Mouse (Mus musculus): Measurements from ENCODE around the gene Kdr. TPM values are rescaled to one million over a fixed set of nuclear protein-coding genes. Genes with fewer than 3 reads are reported as not detected.

Gene Kdr
- polyA plus RNA-seq (2014; fragmentation: Nextera tagmentation; extraction: Ambion mirVana) = 28.8 and 28.9 TPM in 2 replicates

GRCm38 (mm10) chr5:75978374-75979100 lies at the start of gene Kdr:
Gene Kdr, minus strand, starts transcription at chr5:75978458.
- Histone ChIP-seq H3K4me1 (replicated peaks; ENCODE audit: control insufficient read depth, insufficient read depth, low read length) (peaks cover 10% of the 10 kb centered on the region; the same call in 1 of the 2 replicates), H3K27ac (ENCODE audit: low read depth, low read length) (no peak within 1 kb of the TSS), H3K27me3 (ENCODE audit: control insufficient read depth, insufficient read depth, low read length) (peaks cover 45% of the 10 kb centered on the region), H3K9ac (ENCODE audit: low read length) (peak within 1 kb of the TSS; percentile 63), H3K4me2 (ENCODE audit: low read depth, low read length, severe bottlenecking) (peak within 1 kb of the TSS; percentile 97), H3K9me3 (ENCODE audit: control insufficient read depth, low read length) (no peaks in the 10 kb centered on the region), H3K4me3 (ENCODE audit: low read depth, low read length) (peak within 1 kb of the TSS; percentile 53), H3K36me3 (ENCODE audit: control insufficient read depth, insufficient read depth, low read length) (no peaks in the 10 kb centered on the region)
- peak; percentile 90 for DNase-seq (ENCODE audit: low spot score)
- peak; percentile 91 for ATAC-seq (replicated peaks; ENCODE audit: low FRiP score)
- under 1% methylated on average over 37 of the region's 37 CpGs for WGBS

DNA sequence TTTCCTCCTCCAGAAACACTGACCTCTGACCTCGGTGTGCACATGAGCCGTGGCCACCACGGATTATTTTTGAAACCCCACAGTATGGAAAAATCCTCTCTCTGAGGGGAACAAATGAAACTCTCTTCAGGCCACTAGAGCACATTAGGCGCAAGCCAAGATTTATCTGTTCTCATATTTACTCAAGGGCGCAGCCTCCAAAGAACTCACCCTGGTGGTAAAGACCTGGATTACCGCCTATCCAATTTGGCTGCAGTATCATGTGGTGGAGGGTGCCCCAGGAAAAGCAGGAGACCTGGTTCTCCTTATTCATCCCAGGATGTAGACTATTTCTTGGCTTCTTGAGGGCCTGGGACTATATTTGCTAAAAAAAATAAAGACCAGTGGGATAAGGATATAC lies 48.5 kb upstream of the Kdr start:
- WGBS = 79% methylated on average over 6 of the region's 6 CpGs
- Histone ChIP-seq H3K9ac (ENCODE audit: low read length) (no peak overlapping the region), H3K27me3 (ENCODE audit: control insufficient read depth, insufficient read depth, low read length) (no peaks in the 10 kb centered on the region), H3K9me3 (ENCODE audit: control insufficient read depth, low read length) (no peaks in the 10 kb centered on the region), H3K4me1 (replicated peaks; ENCODE audit: control insufficient read depth, insufficient read depth, low read length) (no peaks in the 10 kb centered on the region), H3K4me3 (ENCODE audit: low read depth, low read length) (no peak overlapping the region), H3K36me3 (ENCODE audit: control insufficient read depth, insufficient read depth, low read length) (no peaks in the 10 kb centered on the region), H3K4me2 (ENCODE audit: low read depth, low read length, severe bottlenecking) (no peak overlapping the region), H3K27ac (ENCODE audit: low read depth, low read length) (no peak overlapping the region)
- ATAC-seq (replicated peaks; ENCODE audit: low FRiP score) (no peak), DNase-seq (ENCODE audit: low spot score) (no peak)

GRCm38 (mm10) chr5:76025996-76026665 lies 47.9 kb upstream of the Kdr start:
- no peak overlapping the region for H3K4me3 ChIP-seq (ENCODE audit: low read depth, low read length)
- no peaks in the 10 kb centered on the region for H3K27me3 ChIP-seq (ENCODE audit: control insufficient read depth, insufficient read depth, low read length)
- H3K9me3 ChIP-seq (ENCODE audit: control insufficient read depth, low read length) = no peaks in the 10 kb centered on the region
- no peak overlapping the region for H3K4me2 ChIP-seq (ENCODE audit: low read depth, low read length, severe bottlenecking)
- H3K36me3 ChIP-seq (ENCODE audit: control insufficient read depth, insufficient read depth, low read length) = no peaks in the 10 kb centered on the region
- ATAC-seq (replicated peaks; ENCODE audit: low FRiP score) (no peak), DNase-seq (ENCODE audit: low spot score) (no peak)
- H3K9ac ChIP-seq (ENCODE audit: low read length) = no peak overlapping the region
- H3K27ac ChIP-seq (ENCODE audit: low read depth, low read length) = no peak overlapping the region
- H3K4me1 ChIP-seq (replicated peaks; ENCODE audit: control insufficient read depth, insufficient read depth, low read length) = no peaks in the 10 kb centered on the region
- 69% methylated on average over 4 of the region's 4 CpGs for WGBS

DNA sequence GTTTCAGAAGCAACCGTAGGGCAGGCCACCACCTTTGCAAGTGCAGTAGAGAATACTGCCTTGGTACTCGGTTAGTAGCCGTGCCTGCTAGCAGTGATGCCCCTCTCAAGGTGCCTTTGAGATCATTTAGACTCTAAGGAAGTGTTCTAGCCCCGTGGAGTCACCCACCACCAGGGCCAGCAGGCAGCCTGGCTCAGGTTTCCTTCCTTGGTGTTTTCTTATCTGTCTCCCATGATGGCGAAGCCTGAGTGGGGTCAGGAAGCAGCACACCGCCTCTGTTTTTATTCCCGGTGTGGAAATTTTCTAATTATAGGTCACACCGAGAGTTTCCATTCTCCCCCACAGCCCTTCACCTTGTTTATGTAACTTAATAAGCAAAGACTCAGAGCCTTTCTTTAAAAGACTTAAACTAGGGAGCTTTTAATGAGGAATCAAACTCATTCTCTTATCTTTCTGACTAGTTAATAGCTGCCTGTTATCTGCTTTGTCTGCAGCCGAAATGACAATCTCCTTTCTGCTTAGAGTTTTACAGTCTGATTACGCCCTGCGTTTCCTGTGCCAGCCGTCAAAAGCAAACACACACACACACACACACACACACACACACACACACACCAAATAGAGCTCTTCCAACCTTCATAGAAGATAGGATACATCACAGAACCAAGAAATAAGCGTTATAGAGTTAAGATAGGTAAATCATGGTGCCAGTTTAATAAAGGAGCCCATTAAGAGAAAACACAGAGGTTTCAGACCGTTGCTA lies 44.9 kb upstream of the Kdr start:
- Histone ChIP-seq H3K27ac (ENCODE audit: low read depth, low read length) (no peak overlapping the region), H3K4me1 (replicated peaks; ENCODE audit: control insufficient read depth, insufficient read depth, low read length) (no peaks in the 10 kb centered on the region), H3K36me3 (ENCODE audit: control insufficient read depth, insufficient read depth, low read length) (no peaks in the 10 kb centered on the region), H3K9me3 (ENCODE audit: control insufficient read depth, low read length) (no peaks in the 10 kb centered on the region), H3K27me3 (ENCODE audit: control insufficient read depth, insufficient read depth, low read length) (no peaks in the 10 kb centered on the region), H3K4me3 (ENCODE audit: low read depth, low read length) (no peak overlapping the region), H3K4me2 (ENCODE audit: low read depth, low read length, severe bottlenecking) (no peak overlapping the region), H3K9ac (ENCODE audit: low read length) (no peak overlapping the region)
- DNase-seq (ENCODE audit: low spot score) (no peak), ATAC-seq (replicated peaks; ENCODE audit: low FRiP score) (no peak)
- WGBS = 79% methylated on average over 14 of the region's 14 CpGs

- Histone ChIP-seq H3K36me3 (ENCODE audit: control insufficient read depth, insufficient read depth, low read length) (no peaks in the 10 kb centered on the region), H3K9ac (ENCODE audit: low read length) (no peak overlapping the region), H3K4me2 (ENCODE audit: low read depth, low read length, severe bottlenecking) (no peak overlapping the region), H3K27me3 (ENCODE audit: control insufficient read depth, insufficient read depth, low read length) (no peaks in the 10 kb centered on the region), H3K4me1 (replicated peaks; ENCODE audit: control insufficient read depth, insufficient read depth, low read length) (no peaks in the 10 kb centered on the region), H3K9me3 (ENCODE audit: control insufficient read depth, low read length) (no peaks in the 10 kb centered on the region), H3K27ac (ENCODE audit: low read depth, low read length) (no peak overlapping the region), H3K4me3 (ENCODE audit: low read depth, low read length) (no peak overlapping the region)
- WGBS = 86% methylated on average over 6 of the region's 6 CpGs
- DNase-seq (ENCODE audit: low spot score) (no peak), ATAC-seq (replicated peaks; ENCODE audit: low FRiP score) (no peak)
Observed at GRCm38 (mm10) chr5:76022436-76022835, 44.2 kb upstream of the Kdr start.

GRCm38 (mm10) chr5:76018321-76018720 lies 40.1 kb upstream of the Kdr start:
- H3K9ac ChIP-seq (ENCODE audit: low read length) = no peak overlapping the region
- H3K36me3 ChIP-seq (ENCODE audit: control insufficient read depth, insufficient read depth, low read length) = no peaks in the 10 kb centered on the region
- H3K4me1 ChIP-seq (replicated peaks; ENCODE audit: control insufficient read depth, insufficient read depth, low read length) = no peaks in the 10 kb centered on the region
- H3K27me3 ChIP-seq (ENCODE audit: control insufficient read depth, insufficient read depth, low read length) = no peaks in the 10 kb centered on the region
- WGBS = 77% methylated on average over 5 of the region's 5 CpGs
- DNase-seq (ENCODE audit: low spot score) = no peak
- H3K9me3 ChIP-seq (ENCODE audit: control insufficient read depth, low read length) = no peaks in the 10 kb centered on the region
- no peak overlapping the region for H3K4me2 ChIP-seq (ENCODE audit: low read depth, low read length, severe bottlenecking)
- ATAC-seq (replicated peaks; ENCODE audit: low FRiP score) = no peak
- H3K27ac ChIP-seq (ENCODE audit: low read depth, low read length) = no peak overlapping the region
- no peak overlapping the region for H3K4me3 ChIP-seq (ENCODE audit: low read depth, low read length)

DNA sequence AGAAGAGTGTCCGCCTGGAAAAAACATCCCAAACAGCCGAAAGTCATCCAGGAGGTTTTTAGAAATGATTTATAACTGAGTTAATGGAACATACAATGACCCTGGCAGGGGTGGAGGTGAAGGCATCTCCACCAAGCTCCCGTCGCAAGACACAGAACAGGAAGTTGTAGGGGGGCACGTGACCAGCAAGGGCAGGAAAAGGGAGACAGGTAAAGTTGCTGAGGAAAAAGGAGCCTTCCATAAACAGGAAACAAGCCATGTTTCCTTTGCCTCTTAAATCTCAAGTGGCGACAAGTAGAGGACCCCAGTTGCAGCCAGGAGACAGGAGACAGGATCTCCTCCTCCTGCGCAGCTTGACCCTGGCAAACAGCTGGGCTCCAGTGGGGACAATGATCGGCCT lies 37.8 kb upstream of the Kdr start:
- Histone ChIP-seq H3K36me3 (ENCODE audit: control insufficient read depth, insufficient read depth, low read length) (no peaks in the 10 kb centered on the region), H3K4me3 (ENCODE audit: low read depth, low read length) (no peak overlapping the region), H3K9ac (ENCODE audit: low read length) (no peak overlapping the region), H3K4me1 (replicated peaks; ENCODE audit: control insufficient read depth, insufficient read depth, low read length) (no peaks in the 10 kb centered on the region), H3K4me2 (ENCODE audit: low read depth, low read length, severe bottlenecking) (no peak overlapping the region), H3K27me3 (ENCODE audit: control insufficient read depth, insufficient read depth, low read length) (no peaks in the 10 kb centered on the region), H3K27ac (ENCODE audit: low read depth, low read length) (no peak overlapping the region), H3K9me3 (ENCODE audit: control insufficient read depth, low read length) (no peaks in the 10 kb centered on the region)
- no peak for DNase-seq (ENCODE audit: low spot score)
- ATAC-seq (replicated peaks; ENCODE audit: low FRiP score) = no peak
- 79% methylated on average over 8 of the region's 8 CpGs for WGBS

- WGBS = 73% methylated on average over 7 of the region's 7 CpGs
- DNase-seq (ENCODE audit: low spot score) (no peak), ATAC-seq (replicated peaks; ENCODE audit: low FRiP score) (no peak)
- Histone ChIP-seq H3K27me3 (ENCODE audit: control insufficient read depth, insufficient read depth, low read length) (no peaks in the 10 kb centered on the region), H3K27ac (ENCODE audit: low read depth, low read length) (no peak overlapping the region), H3K4me1 (replicated peaks; ENCODE audit: control insufficient read depth, insufficient read depth, low read length) (no peaks in the 10 kb centered on the region), H3K9me3 (ENCODE audit: control insufficient read depth, low read length) (no peaks in the 10 kb centered on the region), H3K4me3 (ENCODE audit: low read depth, low read length) (no peak overlapping the region), H3K36me3 (ENCODE audit: control insufficient read depth, insufficient read depth, low read length) (no peaks in the 10 kb centered on the region), H3K4me2 (ENCODE audit: low read depth, low read length, severe bottlenecking) (no peak overlapping the region), H3K9ac (ENCODE audit: low read length) (no peak overlapping the region)
Observed at GRCm38 (mm10) chr5:76013881-76014431, 35.7 kb upstream of the Kdr start.
